Mouse (Mus musculus) cerebellum, adult 9-10 months (tissue): ENCODE measurements around the gene Ccin.
A peak's percentile ranks its signal among the peaks of the same experiment; 100 is the strongest.

Experiments used
- DNase-seq: peaks from one replicate; pipeline ENCODE4 v3.0.0; 2022

The Ccin gene

GRCm38 (mm10) chr4:43974914-43975616 is 8.2 kb upstream of the Ccin start:
- no peak for DNase-seq

GRCm38 (mm10) chr4:43976223-43976740 is 7.0 kb upstream of the Ccin start:
- DNase-seq, result no peak

- DNase-seq, result no peak
These were observed 4.5 kb upstream of the Ccin start for GRCm38 (mm10) chr4:43978521-43979443.

GRCm38 (mm10) chr4:43979746-43980145 is 3.5 kb upstream of the Ccin start:
- peak; percentile 79 for DNase-seq

- no peak for DNase-seq
These were observed 3.0 kb upstream of the Ccin start for GRCm38 (mm10) chr4:43980236-43980635.

GRCm38 (mm10) chr4:43980846-43981245 is 2.4 kb upstream of the Ccin start:
- no peak for DNase-seq

GRCm38 (mm10) chr4:43981251-43981650 is 2.0 kb upstream of the Ccin start:
- DNase-seq, result no peak

GRCm38 (mm10) chr4:43982053-43982732 is 1.1 kb upstream of the Ccin start:
- peak; percentile 82 for DNase-seq

GRCm38 (mm10) chr4:43983756-43984155 is 473 bp downstream of the Ccin start:
- DNase-seq, result no peak

- no peak for DNase-seq
These were observed 1.0 kb downstream of the Ccin start for GRCm38 (mm10) chr4:43984326-43984725.

- no peak for DNase-seq
These were observed 5.7 kb downstream of the Ccin start for GRCm38 (mm10) chr4:43988976-43989375.

GRCm38 (mm10) chr4:43993072-43993471 is 9.8 kb downstream of the Ccin start:
- no peak for DNase-seq

- no peak for DNase-seq
These were observed 11.1 kb downstream of the Ccin start for GRCm38 (mm10) chr4:43994342-43994741.

- no peak for DNase-seq
These were observed 20.3 kb downstream of the Ccin start for GRCm38 (mm10) chr4:44003622-44004021.

GRCm38 (mm10) chr4:44004126-44004525 is 20.8 kb downstream of the Ccin start, which contains the start of gene Clta:
TSS of gene Clta (plus strand) at chr4:44004452.
- no peak for DNase-seq

GRCm38 (mm10) chr4:44004623-44005409 is 21.5 kb downstream of the Ccin start:
- no peak for DNase-seq

- no peak for DNase-seq
These were observed 26.9 kb downstream of the Ccin start for GRCm38 (mm10) chr4:44010176-44010575.

- DNase-seq, result no peak
These were observed 27.6 kb downstream of the Ccin start for GRCm38 (mm10) chr4:44010893-44011292.

- DNase-seq, result peak; percentile 40
These were observed 28.5 kb downstream of the Ccin start for GRCm38 (mm10) chr4:44011799-44012198.

- DNase-seq, result peak; percentile 96
These were observed 29.4 kb downstream of the Ccin start for GRCm38 (mm10) chr4:44012376-44013367.
